Mouse (Mus musculus) embryonic facial prominence, embryonic 10.5 days (tissue): ENCODE results near the gene Fam186b. TPM values are rescaled to one million over a fixed set of nuclear protein-coding genes. Genes with fewer than 3 reads are reported as not detected.
A peak's percentile ranks its signal among the peaks of the same experiment; 100 is the strongest.

Source experiments
- DNase-seq: peaks from one replicate; pipeline ENCODE4 v3.0.0-alpha.2; 2017; ENCODE audit warnings: low spot score
- H3K27ac ChIP-seq: fragments of 300-500 bp; sonication (generic); replicated peaks from 2 replicates; pipeline ENCODE4 v1.5.1; 2016; ENCODE audit warnings: mild to moderate bottlenecking
- H3K27me3 ChIP-seq: fragments of 300-500 bp; sonication (generic); replicated peaks from 2 replicates; pipeline ENCODE4 v1.6.1; 2016; ENCODE audit warnings: low read depth, mild to moderate bottlenecking; ENCODE audit not compliant: poor library complexity, severe bottlenecking
- H3K36me3 ChIP-seq: fragments of 300-500 bp; sonication (generic); replicated peaks from 2 replicates; pipeline ENCODE4 v1.6.1; 2016; ENCODE audit warnings: mild to moderate bottlenecking, moderate library complexity
- H3K4me1 ChIP-seq: fragments of 300-500 bp; sonication (generic); 2 replicates; pipeline ENCODE4 v1.6.1; 2016
- H3K4me3 ChIP-seq: fragments of 300-500 bp; sonication (generic); 2 replicates; pipeline ENCODE4 v1.5.1; 2016; ENCODE audit warnings: mild to moderate bottlenecking, moderate library complexity
- H3K9me3 ChIP-seq: fragments of 300-500 bp; sonication (generic); 2 replicates; pipeline ENCODE4 v1.6.1; 2016; ENCODE audit warnings: mild to moderate bottlenecking
- WGBS: fragments of 180-500 bp; shearing (Covaris S2); methylation state at CpG from one replicate; pipeline ENCODE4 v1.1.7; 2016; 5-methylcytosine and 5-hydroxymethylcytosine counted together
- polyA plus RNA-seq: library from polyadenylated mRNA; unstranded; fragments of >200 nt; fragmentation: Nextera tagmentation; extraction: Ambion mirVana; gene quantifications from 2 replicates; pipeline ENCODE4 v1.2.1, GENCODE M21; 2016

Gene Fam186b
- polyA plus RNA-seq, 1 experiment from 2014 or later: 0.30 TPM

DNA sequence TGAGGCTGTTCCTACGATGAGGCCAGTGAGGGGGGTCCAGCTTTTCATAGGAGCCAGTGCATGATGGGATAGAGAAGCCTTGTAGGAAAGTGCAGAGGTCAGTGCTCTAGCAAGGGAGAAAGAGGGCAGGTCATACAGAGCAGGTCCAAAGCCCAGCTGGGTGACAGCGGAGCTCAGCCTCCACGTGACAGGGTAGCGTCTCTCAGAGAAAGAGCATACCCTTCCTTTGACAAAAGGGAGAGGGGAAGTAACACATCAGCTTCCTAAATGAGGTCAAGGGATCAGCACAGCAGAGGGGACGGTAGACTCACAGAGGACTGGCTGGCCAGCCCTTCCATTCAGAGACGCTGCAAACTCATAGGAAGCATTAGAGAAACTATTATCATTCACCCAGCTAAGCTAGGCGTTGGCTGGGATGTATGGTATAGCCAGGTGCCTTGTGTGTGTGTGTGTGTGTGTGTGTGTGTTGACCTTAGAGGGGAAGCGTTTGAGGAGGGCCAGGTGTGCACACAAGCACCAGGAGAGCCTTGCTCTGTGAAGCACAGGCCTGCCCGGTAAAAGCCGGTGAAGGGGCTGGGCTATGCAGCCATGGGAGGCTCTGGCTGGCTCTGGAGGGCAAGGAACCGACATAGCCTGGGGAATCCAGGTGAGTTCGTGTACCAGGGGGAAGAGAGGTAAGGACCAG, 61.2 kb downstream of the Fam186b start:
- Histone ChIP-seq H3K9me3 (no peaks in the 10 kb centered on the region), H3K36me3 (no peaks in the 10 kb centered on the region), H3K27me3 (peaks cover 60% of the 10 kb centered on the region), H3K27ac (no peak overlapping the region), H3K4me3 (no peak overlapping the region), H3K4me1 (peaks cover 31% of the 10 kb centered on the region)
- no peak for DNase-seq
- WGBS: 60% methylated on average over 12 of the region's 12 CpGs

DNA sequence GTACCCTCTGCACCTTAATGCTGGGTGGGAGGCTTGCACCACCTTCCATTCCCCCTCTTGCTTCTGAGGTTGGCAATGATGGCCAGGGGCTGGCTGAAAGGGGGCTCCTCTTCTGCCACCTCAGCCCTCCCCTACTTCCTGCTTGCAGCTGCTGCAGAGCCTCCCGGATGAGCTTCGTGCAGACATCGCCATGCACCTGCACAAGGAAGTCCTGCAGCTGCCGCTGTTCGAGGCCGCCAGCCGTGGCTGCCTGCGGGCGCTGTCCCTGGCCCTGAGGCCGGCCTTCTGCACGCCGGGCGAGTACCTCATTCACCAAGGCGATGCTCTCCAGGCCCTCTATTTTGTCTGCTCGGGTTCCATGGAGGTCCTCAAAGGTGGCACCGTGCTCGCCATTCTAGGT, 62.0 kb downstream of the Fam186b start:
- Histone ChIP-seq H3K27me3 (peaks cover 68% of the 10 kb centered on the region), H3K4me1 (peaks cover 31% of the 10 kb centered on the region), H3K27ac (no peak overlapping the region; the same call in 1 of the 2 replicates), H3K4me3 (no peak overlapping the region), H3K9me3 (no peaks in the 10 kb centered on the region), H3K36me3 (no peaks in the 10 kb centered on the region)
- no peak for DNase-seq
- WGBS: 65% methylated on average over 17 of the region's 17 CpGs

DNA sequence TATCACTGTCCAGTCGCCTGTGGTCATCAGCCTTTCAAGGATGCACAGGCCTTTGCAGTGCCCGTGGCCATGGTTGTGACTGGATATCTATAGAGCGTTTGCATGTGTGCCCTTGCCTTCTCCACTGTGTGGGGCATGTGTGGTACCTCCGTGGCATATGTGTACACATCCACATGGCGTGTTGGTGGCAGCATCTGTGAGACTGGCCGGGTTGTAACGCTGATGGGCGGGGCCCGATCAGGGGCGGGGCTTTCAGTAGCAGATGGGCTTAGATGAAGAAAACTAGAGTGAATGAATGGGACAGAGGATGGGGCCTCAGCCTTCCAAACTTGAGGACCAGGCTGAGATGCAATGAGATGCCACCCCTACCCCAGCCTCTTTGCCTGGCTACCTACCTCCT, 63.7 kb downstream of the Fam186b start:
- H3K27me3 ChIP-seq: peaks cover 85% of the 10 kb centered on the region
- 74% methylated on average over 10 of the region's 10 CpGs for WGBS
- H3K4me1 ChIP-seq: peaks cover 27% of the 10 kb centered on the region
- no peak overlapping the region for H3K27ac ChIP-seq
- H3K9me3 ChIP-seq: no peaks in the 10 kb centered on the region
- no peak overlapping the region for H3K4me3 ChIP-seq
- no peak for DNase-seq
- no peaks in the 10 kb centered on the region for H3K36me3 ChIP-seq

DNA sequence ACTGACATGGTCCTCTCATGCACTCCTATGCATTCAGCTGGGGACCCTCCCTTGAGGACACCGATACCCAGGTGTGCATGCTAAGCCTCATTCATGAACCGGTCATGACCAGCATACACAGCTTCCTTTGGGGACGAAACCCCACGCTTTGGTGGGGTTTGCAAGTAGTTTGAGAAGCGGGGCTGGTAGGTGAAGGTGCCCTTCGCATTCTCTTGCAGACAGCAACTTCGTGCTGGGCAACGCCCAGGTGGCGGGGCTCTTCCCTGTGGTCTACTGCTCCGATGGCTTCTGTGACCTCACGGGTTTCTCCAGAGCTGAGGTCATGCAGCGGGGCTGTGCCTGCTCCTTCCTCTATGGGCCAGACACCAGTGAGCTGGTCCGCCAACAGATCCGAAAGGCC, 69.6 kb downstream of the Fam186b start:
- H3K27ac ChIP-seq: no peak overlapping the region
- peak; percentile 20 for DNase-seq
- H3K27me3 ChIP-seq: peaks cover 100% of the 10 kb centered on the region
- H3K4me3 ChIP-seq: no peak overlapping the region
- 15% methylated on average over 14 of the region's 14 CpGs for WGBS
- H3K4me1 ChIP-seq: peaks cover 70% of the 10 kb centered on the region
- no peaks in the 10 kb centered on the region for H3K36me3 ChIP-seq
- H3K9me3 ChIP-seq: no peaks in the 10 kb centered on the region

DNA sequence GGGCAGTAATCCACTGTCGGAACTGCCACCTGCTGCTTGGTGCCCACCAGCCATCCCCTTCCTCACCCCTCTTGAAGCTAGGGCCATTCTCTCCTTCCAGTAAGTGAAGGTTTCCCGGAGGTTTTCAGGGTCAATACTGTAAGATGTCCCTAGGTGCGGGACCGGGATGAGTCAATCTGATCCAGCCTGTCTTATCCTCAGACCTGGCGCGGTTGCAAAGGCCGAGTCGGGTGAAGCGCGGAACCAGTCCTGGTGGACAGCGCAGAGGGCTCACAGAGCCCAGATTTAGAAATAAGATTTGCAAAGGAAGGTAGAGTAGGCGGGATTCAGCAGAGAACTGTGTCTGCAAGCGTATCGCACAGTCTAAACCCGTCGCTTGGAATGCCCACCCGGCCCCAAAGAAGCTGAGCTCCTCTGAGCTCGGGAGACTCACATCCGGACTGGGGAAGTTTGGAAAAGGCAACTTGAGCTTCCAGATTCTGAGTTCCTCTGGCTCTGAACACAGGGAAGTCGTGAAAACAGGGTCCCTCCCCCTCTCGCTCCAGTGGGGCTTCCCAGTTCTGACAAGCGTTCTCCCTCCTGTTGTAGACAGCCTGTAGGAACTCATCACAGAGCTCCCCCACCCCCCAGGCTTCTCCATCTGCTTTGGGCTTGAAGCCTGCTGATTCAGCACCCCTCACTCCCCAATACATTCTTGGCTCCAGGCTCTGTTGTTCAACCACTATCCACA, 70.4 kb downstream of the Fam186b start:
- H3K27ac ChIP-seq: 0 out of 2 replicates have a peak overlapping the region, but pooled peaks have one; percentile 35
- WGBS: 2% methylated on average over 22 of the region's 22 CpGs
- peaks cover 100% of the 10 kb centered on the region for H3K27me3 ChIP-seq
- peak overlapping the region; percentile 57 for H3K4me3 ChIP-seq
- no peaks in the 10 kb centered on the region for H3K36me3 ChIP-seq
- DNase-seq: peak; percentile 51
- peaks cover 67% of the 10 kb centered on the region for H3K4me1 ChIP-seq
- no peaks in the 10 kb centered on the region for H3K9me3 ChIP-seq

DNA sequence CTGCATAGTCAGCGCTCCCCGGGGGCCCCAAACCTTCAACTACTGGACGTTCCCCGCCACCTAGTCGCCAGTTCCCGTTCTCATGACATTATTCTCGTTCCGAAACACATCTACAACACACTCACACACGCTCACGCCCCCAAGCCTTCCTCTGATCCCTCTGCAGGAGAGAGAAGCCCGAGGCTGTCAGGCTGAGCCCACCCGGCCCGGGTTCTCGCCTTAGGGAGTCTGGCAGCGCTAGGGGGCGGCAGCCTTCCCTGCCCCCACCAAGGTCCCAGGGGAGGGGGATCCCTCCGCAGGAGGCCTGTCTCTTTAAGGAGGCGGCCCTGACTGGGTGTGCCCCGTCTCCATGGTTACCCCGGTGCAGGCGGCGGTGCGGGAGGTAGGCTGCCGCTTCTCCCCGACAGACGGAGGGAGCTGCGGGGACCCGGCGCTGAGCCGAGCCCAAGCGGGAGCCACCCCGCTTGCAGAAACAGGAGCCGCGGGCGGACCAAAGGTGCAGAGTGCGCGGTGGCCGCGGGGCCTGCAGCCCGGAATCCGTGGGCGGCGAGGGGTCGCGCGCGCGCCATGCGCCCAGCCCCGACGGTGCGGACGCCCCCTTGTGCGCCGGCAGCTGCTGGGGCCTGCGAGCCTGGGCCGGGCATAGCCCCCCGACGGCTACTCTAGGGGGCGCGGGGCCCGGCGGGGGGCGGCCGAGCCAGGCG, 71.3 kb downstream of the Fam186b start, which contains the start of gene Kcnh3:
Kcnh3 (plus strand) TSS at position 654 of the 704 bp plus-strand sequence.
- H3K4me3 ChIP-seq: peak within 1 kb of the TSS; percentile 57
- WGBS: 1% methylated on average over 66 of the region's 66 CpGs
- no peaks in the 10 kb centered on the region for H3K9me3 ChIP-seq
- peak within 1 kb of the TSS; percentile 59 for H3K27ac ChIP-seq
- H3K4me1 ChIP-seq: peaks cover 62% of the 10 kb centered on the region
- DNase-seq: no peak
- peaks cover 100% of the 10 kb centered on the region for H3K27me3 ChIP-seq
- no peaks in the 10 kb centered on the region for H3K36me3 ChIP-seq

DNA sequence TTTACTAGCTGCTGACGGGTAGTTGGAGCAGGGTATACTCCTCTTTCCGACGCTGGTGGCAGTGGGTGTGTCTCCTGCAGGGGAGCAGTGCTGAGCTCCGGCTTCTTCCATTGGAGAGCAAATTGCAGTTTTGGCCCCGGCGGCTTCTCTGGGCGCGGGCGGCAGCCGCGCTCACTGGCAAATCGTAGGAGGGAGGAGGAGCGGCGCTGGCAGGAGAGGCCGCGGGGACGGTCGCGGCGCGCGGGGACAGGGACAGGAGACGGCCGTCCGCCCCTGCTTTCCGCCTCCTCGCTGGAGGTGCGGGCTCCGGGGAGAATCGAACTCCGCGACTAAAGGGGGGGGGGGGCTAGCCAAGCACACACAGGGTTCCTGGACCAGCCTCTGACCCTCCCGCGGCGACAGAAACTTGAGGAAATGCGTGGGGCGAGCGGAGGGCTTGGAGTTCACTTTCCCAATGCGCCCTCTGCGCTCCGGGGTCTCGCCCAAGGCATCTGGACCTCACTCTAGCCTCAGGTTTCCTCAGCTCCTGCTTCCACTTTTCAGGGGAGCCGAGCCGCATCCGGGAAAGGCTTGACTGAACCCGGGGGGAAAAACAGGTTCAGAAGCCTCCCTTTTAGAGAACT, 72.0 kb downstream of the Fam186b start:
- H3K4me1 ChIP-seq: peaks cover 62% of the 10 kb centered on the region
- no peaks in the 10 kb centered on the region for H3K36me3 ChIP-seq
- under 1% methylated on average over 43 of the region's 46 CpGs for whole genome bisulfite sequencing
- H3K4me3 ChIP-seq: peak overlapping the region; percentile 57
- H3K9me3 ChIP-seq: no peaks in the 10 kb centered on the region
- DNase-seq: peak; percentile 65
- 0 out of 2 replicates have a peak overlapping the region, but pooled peaks have one; percentile 59 for H3K27ac ChIP-seq
- peaks cover 96% of the 10 kb centered on the region for H3K27me3 ChIP-seq

DNA sequence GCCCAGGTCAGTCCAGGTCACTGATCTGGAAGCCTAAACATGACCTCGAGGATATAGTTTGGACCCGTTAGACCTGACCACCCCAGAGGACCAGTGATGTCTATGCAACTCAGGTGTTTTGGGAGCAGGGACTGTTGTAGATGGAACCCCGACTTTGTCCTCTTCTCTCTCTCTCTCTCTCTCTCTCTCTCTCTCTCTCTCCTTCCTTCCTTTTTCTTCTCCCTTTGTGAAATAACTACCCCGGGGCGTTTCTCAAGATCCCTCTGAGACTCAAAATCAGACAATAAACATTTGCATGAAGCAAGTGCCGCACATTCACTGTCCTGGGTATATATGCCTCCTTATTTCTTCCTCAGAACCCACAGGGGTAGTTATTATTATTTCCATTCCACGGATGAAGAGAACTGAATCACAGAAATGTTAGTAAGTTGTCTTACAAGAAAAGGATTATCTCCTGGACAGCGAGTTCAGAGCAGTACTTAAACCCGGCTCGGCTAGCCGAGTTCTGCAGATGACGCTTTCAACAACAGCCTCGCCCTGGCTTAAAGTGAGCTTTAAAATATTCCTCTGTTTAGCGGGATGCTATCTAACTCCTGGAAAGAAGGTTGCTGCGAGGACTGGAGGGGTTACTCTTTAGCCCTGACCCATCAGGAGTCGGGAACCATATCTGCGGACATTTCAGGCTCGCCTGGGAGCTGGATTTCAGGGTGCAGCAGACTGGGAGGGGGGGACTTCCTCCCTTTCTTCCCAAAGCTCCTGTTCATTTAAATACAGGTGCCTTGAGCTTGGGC, 72.7 kb downstream of the Fam186b start:
- no peaks in the 10 kb centered on the region for H3K9me3 ChIP-seq
- H3K4me1 ChIP-seq: peaks cover 62% of the 10 kb centered on the region
- no peak for DNase-seq
- H3K27me3 ChIP-seq: peaks cover 89% of the 10 kb centered on the region
- H3K4me3 ChIP-seq: peak overlapping the region; percentile 57
- 5% methylated on average over 18 of the region's 18 CpGs for WGBS
- no peak overlapping the region for H3K27ac ChIP-seq
- no peaks in the 10 kb centered on the region for H3K36me3 ChIP-seq

DNA sequence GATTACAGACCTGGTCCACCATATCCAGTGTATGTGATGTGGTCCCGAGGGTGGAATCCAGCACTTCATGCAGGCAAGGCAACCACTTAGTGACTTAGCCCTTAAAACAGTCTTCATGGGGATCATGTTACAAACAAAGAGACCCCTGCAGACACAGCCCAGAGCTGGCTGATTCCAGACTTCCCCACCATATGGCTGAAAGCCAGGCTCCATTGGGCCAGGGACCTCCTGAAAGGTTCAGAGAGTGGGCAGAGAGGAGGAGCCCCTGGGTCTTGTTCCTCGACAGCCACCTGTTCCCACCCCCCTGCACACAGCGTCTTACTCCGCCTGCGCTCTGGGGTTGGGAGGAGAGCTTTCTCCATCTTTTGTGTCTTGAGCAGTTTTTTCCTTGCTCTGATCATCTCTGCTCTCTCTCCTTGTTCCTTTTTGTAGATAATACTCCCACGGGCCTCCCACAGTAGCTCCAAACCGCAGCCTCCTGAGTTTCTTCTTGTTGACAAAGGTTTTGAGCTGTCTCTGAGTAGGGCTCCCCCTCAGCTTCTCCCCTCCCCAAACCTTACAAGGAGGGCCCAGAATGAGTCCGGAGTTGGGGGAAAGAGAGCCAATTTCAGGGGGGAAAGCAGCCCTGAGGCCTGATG, 74.3 kb downstream of the Fam186b start:
- peaks cover 55% of the 10 kb centered on the region for H3K4me1 ChIP-seq
- DNase-seq: peak; percentile 69

More for the DNA sequence above, 74.3 kb downstream of the Fam186b start:
- Histone ChIP-seq H3K4me3 (peak overlapping the region; percentile 21; the same call in 1 of the 2 replicates), H3K27ac (0 out of 2 replicates have a peak overlapping the region, but pooled peaks have one; percentile 14), H3K9me3 (no peaks in the 10 kb centered on the region), H3K27me3 (peaks cover 73% of the 10 kb centered on the region), H3K36me3 (no peaks in the 10 kb centered on the region)
- 8% methylated on average over 8 of the region's 8 CpGs for WGBS
